Mouse (Mus musculus): ENCODE data around the gene Prr36. TPM values are rescaled to one million over a fixed set of nuclear protein-coding genes. Genes with fewer than 3 reads are reported as not detected.
A peak's percentile ranks its signal among the peaks of the same experiment; 100 is the strongest.

Prr36 gene
- total and polyA plus RNA-seq, 3 experiments = 0.08 to 0.58 TPM; not detected in 1

- no peaks in the 10 kb centered on the region for H3K27me3 ChIP-seq (ENCODE audit: control insufficient read depth in 1 of 2, insufficient read depth in 2 of 2, low read length in 2 of 2)
- DNase-seq (ENCODE audit: low read depth, low spot score) = peak; percentile 77
Measured at GRCm38 (mm10) chr8:4237814-4238433, 20.7 kb upstream of the Prr36 start.

DNA sequence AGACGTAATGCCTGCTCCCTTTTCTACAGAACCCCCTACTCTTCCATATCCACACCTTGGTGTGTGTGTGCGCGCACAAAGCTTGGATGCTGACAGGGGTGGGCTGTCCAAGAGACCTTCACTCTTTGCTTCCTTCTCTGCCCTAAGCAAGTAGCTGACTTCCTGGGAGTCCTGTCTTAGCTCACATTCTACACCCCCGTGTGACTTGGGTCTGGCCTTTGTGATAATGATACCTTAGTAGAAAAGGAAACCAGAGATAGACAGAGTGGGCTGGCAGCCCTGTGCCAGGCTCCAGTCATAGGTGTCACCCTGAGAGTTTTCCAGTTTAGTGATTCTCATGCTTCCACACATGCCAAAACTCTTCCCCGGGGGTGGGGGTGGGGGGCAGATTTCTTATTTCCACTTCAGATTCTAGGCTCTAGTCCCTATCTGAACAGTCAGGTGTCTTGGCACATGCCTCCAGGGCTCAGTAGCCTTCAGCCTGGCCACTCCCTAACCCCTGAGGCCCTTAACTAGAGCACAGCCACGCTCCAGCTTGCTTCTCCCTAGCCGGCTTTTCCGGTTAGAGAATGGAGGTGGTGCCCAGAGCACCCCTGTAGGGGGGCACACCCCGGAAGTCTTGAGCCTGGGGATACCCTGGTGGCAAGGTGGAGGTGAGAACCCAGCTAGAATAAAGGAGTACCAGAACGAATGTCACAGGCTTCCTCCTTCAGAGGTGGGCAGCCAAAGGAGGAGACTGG is 13.5 kb upstream of the Prr36 start:
- no peaks in the 10 kb centered on the region; a peak in 2 of 4 replicates for H3K36me3 ChIP-seq (ENCODE audit: control insufficient read depth in 1 of 2, insufficient read depth in 2 of 2, low read length in 2 of 2)
- no peaks in the 10 kb centered on the region; a peak in 1 of 4 replicates for H3K27me3 ChIP-seq (ENCODE audit: control insufficient read depth in 1 of 2, insufficient read depth in 2 of 2, low read length in 2 of 2)
- H3K79me2 ChIP-seq (ENCODE audit: control insufficient read depth, insufficient read depth, low read length, poor library complexity) = no peaks in the 10 kb centered on the region
- H3K9me3 ChIP-seq (replicated peaks; ENCODE audit: insufficient read depth, low read length) = no peaks in the 10 kb centered on the region
- no peak overlapping the region for H3K4me3 ChIP-seq (ENCODE audit: control insufficient read depth in 1 of 2, insufficient read depth in 1 of 2, low read depth in 2 of 2, low read length in 2 of 2)
- H3K27ac ChIP-seq (ENCODE audit: control insufficient read depth, low read depth, low read length) = no peak overlapping the region
- TF ChIP-seq SIN3A (IDR thresholded peaks at IDR 0.05; ENCODE audit: low read length) = no peak
- TF ChIP-seq SMC3 (IDR thresholded peaks at IDR 0.05; ENCODE audit: low read depth, low read length) = no peak
- peak; percentile 55; the same call in 1 of the 2 replicates for TF ChIP-seq TCF12 (IDR thresholded peaks at IDR 0.05; ENCODE audit: low read depth, low read length)
- TF ChIP-seq KAT2A (conservative IDR thresholded peaks at IDR 0.05; ENCODE audit: low read depth, low read length) = no peak
- no peak for TF ChIP-seq GATA1 (IDR thresholded peaks at IDR 0.05; ENCODE audit: low read depth, low read length)
- peak; percentile 36 to 54; a peak in 2 of 4 replicates for TF ChIP-seq EP300 (IDR thresholded peaks at IDR 0.05; ENCODE audit: low read depth in 1 of 2, low read length in 2 of 2)
- H3K4me1 ChIP-seq (ENCODE audit: control insufficient read depth in 1 of 2, insufficient read depth in 2 of 2, low read length in 2 of 2) = peaks cover 0 to 23% of the 10 kb centered on the region in 2 experiments; a peak in 3 of 4 replicates
- H3K9ac ChIP-seq (ENCODE audit: control insufficient read depth, low read depth, low read length, poor library complexity, severe bottlenecking) = no peak overlapping the region
- DNase-seq (ENCODE audit: low read depth, low spot score) = peak; percentile 28

More at GRCm38 (mm10) chr8:4237814-4238433, 20.7 kb upstream of the Prr36 start:
- TF ChIP-seq GATA1 (IDR thresholded peaks at IDR 0.05; ENCODE audit: low read depth, low read length) (no peak), MXI1 (IDR thresholded peaks at IDR 0.05; ENCODE audit: low read depth, low read length) (no peak), GABPA (IDR thresholded peaks at IDR 0.05; ENCODE audit: low read depth, low read length) (no peak), ETS1 (IDR thresholded peaks at IDR 0.05; ENCODE audit: low read depth, low read length) (no peak), TAL1 (IDR thresholded peaks at IDR 0.05; ENCODE audit: low read length) (no peak), SIN3A (IDR thresholded peaks at IDR 0.05; ENCODE audit: low read length) (peak; percentile 42), KAT2A (conservative IDR thresholded peaks at IDR 0.05; ENCODE audit: low read depth, low read length) (no peak), ZMIZ1 (IDR thresholded peaks at IDR 0.05; ENCODE audit: low read depth, low read length) (peak; percentile 11; the same call in 1 of the 2 replicates), CTCF (IDR thresholded peaks at IDR 0.05 in 2 of 3, conservative IDR thresholded peaks at IDR 0.05 in 1 of 3; ENCODE audit: control insufficient read depth in 1 of 3, insufficient read depth in 1 of 3, low read depth in 2 of 3, low read length in 3 of 3, poor library complexity in 1 of 3, severe bottlenecking in 1 of 3) (no peak), POLR2A (IDR thresholded peaks at IDR 0.05; ENCODE audit: control insufficient read depth in 1 of 2, insufficient read depth in 1 of 2, low read depth in 1 of 2, low read length in 2 of 2, poor library complexity in 1 of 2) (peak in 1 of 2 experiments; percentile 12; a peak in 1 of 4 replicates), MAFK (IDR thresholded peaks at IDR 0.05; ENCODE audit: borderline replicate concordance, low read depth, low read length) (no peak), TCF12 (IDR thresholded peaks at IDR 0.05; ENCODE audit: low read depth, low read length) (0 out of 2 replicates have a peak, but pooled peaks have one; percentile 6), EP300 (IDR thresholded peaks at IDR 0.05; ENCODE audit: low read depth in 1 of 2, low read length in 2 of 2) (0 out of 4 replicates have a peak, but pooled peaks of 1 of the 2 experiments have one; percentile 2), POLR2AphosphoS2 (IDR thresholded peaks at IDR 0.05; ENCODE audit: low read length) (no peak), MYC (IDR thresholded peaks at IDR 0.05; ENCODE audit: low read depth, low read length) (no peak), MAX (IDR thresholded peaks at IDR 0.05; ENCODE audit: low read length) (no peak), E2F4 (IDR thresholded peaks at IDR 0.05; ENCODE audit: borderline replicate concordance, low read depth, low read length) (no peak), ZC3H11A (IDR thresholded peaks at IDR 0.05; ENCODE audit: low read depth, low read length) (no peak), USF2 (IDR thresholded peaks at IDR 0.05; ENCODE audit: borderline replicate concordance in 1 of 2, insufficient read depth in 1 of 2, low read depth in 1 of 2, low read length in 2 of 2) (no peak), MEF2A (IDR thresholded peaks at IDR 0.05; ENCODE audit: extremely low read depth, insufficient replicate concordance, low read depth, low read length, poor library complexity, severe bottlenecking) (no peak), RAD21 (IDR thresholded peaks at IDR 0.05; ENCODE audit: low read depth, low read length) (no peak), ZKSCAN1 (IDR thresholded peaks at IDR 0.05; ENCODE audit: low read depth, low read length) (no peak), POLR2AphosphoS5 (IDR thresholded peaks at IDR 0.05; ENCODE audit: borderline replicate concordance, low read depth, low read length) (no peak; the same call in 1 of the 2 replicates), HCFC1 (IDR thresholded peaks at IDR 0.05; ENCODE audit: low read depth, low read length) (no peak), BHLHE40 (IDR thresholded peaks at IDR 0.05; ENCODE audit: borderline replicate concordance, low read depth, low read length) (no peak), TBP (IDR thresholded peaks at IDR 0.05; ENCODE audit: low read depth, low read length) (peak; percentile 90), ELF1 (IDR thresholded peaks at IDR 0.05; ENCODE audit: low read depth, low read length) (no peak), ZNF384 (IDR thresholded peaks at IDR 0.05; ENCODE audit: low read depth, low read length) (no peak), CHD1 (IDR thresholded peaks at IDR 0.05; ENCODE audit: low read depth, low read length) (0 out of 2 replicates have a peak, but pooled peaks have one; percentile 23), MAZ (IDR thresholded peaks at IDR 0.05; ENCODE audit: low read depth, low read length) (no peak), MYB (IDR thresholded peaks at IDR 0.05; ENCODE audit: low read depth, low read length) (no peak), SMC3 (IDR thresholded peaks at IDR 0.05; ENCODE audit: low read depth, low read length) (no peak)
- peaks cover 2 to 15% of the 10 kb centered on the region in 2 experiments; a peak in 3 of 4 replicates for H3K36me3 ChIP-seq (ENCODE audit: control insufficient read depth in 1 of 2, insufficient read depth in 2 of 2, low read length in 2 of 2)
- H3K9ac ChIP-seq (ENCODE audit: control insufficient read depth, low read depth, low read length, poor library complexity, severe bottlenecking) = peak overlapping the region; percentile 85
- H3K9me3 ChIP-seq (replicated peaks; ENCODE audit: insufficient read depth, low read length) = no peaks in the 10 kb centered on the region
- H3K27ac ChIP-seq (ENCODE audit: control insufficient read depth, low read depth, low read length) = peak overlapping the region; percentile 93
- peak overlapping the region; percentile 60 to 72 for H3K4me3 ChIP-seq (ENCODE audit: control insufficient read depth in 1 of 2, insufficient read depth in 1 of 2, low read depth in 2 of 2, low read length in 2 of 2)
- peaks cover 32% of the 10 kb centered on the region for H3K79me2 ChIP-seq (ENCODE audit: control insufficient read depth, insufficient read depth, low read length, poor library complexity)
- peaks cover 0 to 18% of the 10 kb centered on the region in 2 experiments; a peak in 2 of 4 replicates for H3K4me1 ChIP-seq (ENCODE audit: control insufficient read depth in 1 of 2, insufficient read depth in 2 of 2, low read length in 2 of 2)

Data from MEL (cell line).